Mouse (Mus musculus): Measurements from ENCODE around the gene Kctd8.

- TF ChIP-seq POLR2A (IDR thresholded peaks at IDR 0.05; ENCODE audit: insufficient read length, low read depth), result no peak
- no peak for TF ChIP-seq TCF12 (IDR thresholded peaks at IDR 0.05; ENCODE audit: insufficient read depth, poor library complexity, severe bottlenecking)
- TF ChIP-seq POLR2AphosphoS2 (IDR thresholded peaks at IDR 0.05; ENCODE audit: insufficient read length, low read depth), result no peak
- no peak for TF ChIP-seq E2F4 (IDR thresholded peaks at IDR 0.05; ENCODE audit: insufficient read depth)
- no peak for TF ChIP-seq USF1 (IDR thresholded peaks at IDR 0.05; ENCODE audit: low read depth)
- TF ChIP-seq MYOG (IDR thresholded peaks at IDR 0.05; ENCODE audit: control insufficient read depth in 1 of 3, insufficient read depth in 1 of 3, insufficient read length in 2 of 3, low read depth in 2 of 3), result no peak
- no peak for TF ChIP-seq CEBPB (IDR thresholded peaks at IDR 0.05; ENCODE audit: insufficient read depth, poor library complexity, severe bottlenecking)
- no peak for TF ChIP-seq TCF3 (IDR thresholded peaks at IDR 0.05; ENCODE audit: insufficient read length, low read depth)
- TF ChIP-seq MAX (IDR thresholded peaks at IDR 0.05; ENCODE audit: low read depth), result no peak
- TF ChIP-seq MYOD1 (IDR thresholded peaks at IDR 0.05; ENCODE audit: control insufficient read depth in 1 of 3, insufficient read length in 2 of 3, low read depth in 2 of 3), result no peak
- TF ChIP-seq REST (IDR thresholded peaks at IDR 0.05; ENCODE audit: insufficient read depth, insufficient read length), result no peak
These were observed 89.1 kb downstream of the Kctd8 start for GRCm38 (mm10) chr5:69252366-69252765.
